ENCODE assay signal across 10 mouse cellular contexts in genomic region chr11:120695184-120695583, GRCm38 (mm10). TPM values are rescaled to one million over a fixed set of nuclear protein-coding genes. Genes with fewer than 3 reads are reported as not detected.
A peak's percentile ranks its signal among the peaks of the same experiment; 100 is the strongest.
DNase-seq lines count a peak whose midpoint lies in the region; ATAC-seq and TF ChIP-seq lines count a peak whose summit lies in the region.
"Had no signal": no experiment of that assay in that cellular context is flagged by ENCODE, and none has a peak within 500 bp of the region (broad histone marks: within the 10 kb centered on the region; RNA-seq: fewer than 3 reads in every experiment).

No protein-coding gene starts in this region.

- no peaks in the 10 kb centered on the region for H3K9me3 ChIP-seq in heart, embryonic 14.5 days (ENCODE audit: control insufficient read depth, low read length)
- no peaks in the 10 kb centered on the region for H3K9me3 ChIP-seq in forebrain, embryonic 16.5 days (ENCODE audit: control insufficient read depth, low read length)
- H3K9me3 ChIP-seq in midbrain, embryonic 10.5 days (replicated peaks): peaks cover 5% of the 10 kb centered on the region; the same call in 1 of the 2 replicates

- intact Hi-C loops in gastrocnemius, adult 2 months (cut with DNase I): no loop called here

- H3K4me1 ChIP-seq in heart, embryonic 14.5 days (ENCODE audit: control insufficient read depth in 2 of 2, insufficient read depth in 2 of 2, low read length in 2 of 2): peaks cover 32 to 53% of the 10 kb centered on the region in 2 experiments
- no peaks in the 10 kb centered on the region for H3K4me1 ChIP-seq in forebrain, embryonic 16.5 days (replicated peaks; ENCODE audit: control insufficient read depth, insufficient read depth, low read length)
- peaks cover 32% of the 10 kb centered on the region for H3K4me1 ChIP-seq in midbrain, embryonic 10.5 days

- DNase-seq in heart, adult 18-20 months: no peak
- DNase-seq in adrenal gland, postnatal 36 days: peak; percentile 49 to 65
- DNase-seq in midbrain, embryonic 10.5 days (ENCODE audit: low spot score): no peak
- DNase-seq in gastrocnemius, postnatal 10 days: no peak
- DNase-seq in cerebellum, adult 18-20 months: no peak
- no peak for DNase-seq in gastrocnemius, adult 2 months

- TF ChIP-seq CTCF in gastrocnemius, adult 2 months (IDR thresholded peaks at IDR 0.05): no peak

- ATAC-seq in heart, embryonic 14.5 days (ENCODE audit: insufficient number of reproducible peaks, insufficient read depth, low FRiP score, low read depth): peak; percentile 22
- peak; percentile 49 for ATAC-seq in forebrain, embryonic 16.5 days

- WGBS in heart, embryonic 14.5 days: 24% methylated on average over 4 of the region's 4 CpGs
- 39% methylated on average over 4 of the region's 4 CpGs for WGBS in forebrain, embryonic 16.5 days
- WGBS in midbrain, embryonic 10.5 days: 26% methylated on average over 4 of the region's 4 CpGs

- H3K9ac ChIP-seq in heart, embryonic 14.5 days (ENCODE audit: low read length): no peak overlapping the region
- H3K9ac ChIP-seq in forebrain, embryonic 16.5 days (replicated peaks; ENCODE audit: low read depth, low read length): no peak overlapping the region

- H3K4me2 ChIP-seq in heart, embryonic 14.5 days (ENCODE audit: low read length): no peak overlapping the region
- H3K4me2 ChIP-seq in forebrain, embryonic 16.5 days (ENCODE audit: low read length): no peak overlapping the region

- H3K27ac ChIP-seq in heart, embryonic 14.5 days (replicated peaks in 1 of 2; ENCODE audit: control insufficient read depth in 1 of 2, insufficient read depth in 1 of 2, low read depth in 2 of 2, low read length in 2 of 2): peak overlapping the region in 1 of 2 experiments; percentile 67; a peak in 2 of 4 replicates
- no peak overlapping the region for H3K27ac ChIP-seq in forebrain, embryonic 16.5 days (ENCODE audit: low read length)
- H3K27ac ChIP-seq in midbrain, embryonic 10.5 days (replicated peaks): peak overlapping the region; percentile 70
- H3K27ac ChIP-seq in gastrocnemius, adult 2 months: no peak overlapping the region

- peaks cover 25% of the 10 kb centered on the region for H3K36me3 ChIP-seq in heart, embryonic 14.5 days (ENCODE audit: control insufficient read depth, insufficient read depth, low read length)
- H3K36me3 ChIP-seq in forebrain, embryonic 16.5 days (ENCODE audit: control insufficient read depth, insufficient read depth): peaks cover under 1% of the 10 kb centered on the region; the same call in 1 of the 2 replicates
- H3K36me3 ChIP-seq in midbrain, embryonic 10.5 days: peaks cover 78% of the 10 kb centered on the region

- H3K4me3 ChIP-seq in heart, embryonic 14.5 days (ENCODE audit: control insufficient read depth in 1 of 2, insufficient read depth in 1 of 2, low read depth in 1 of 2, low read length in 2 of 2): no peak overlapping the region
- H3K4me3 ChIP-seq in forebrain, embryonic 16.5 days (replicated peaks; ENCODE audit: low read length): no peak overlapping the region
- peak overlapping the region; percentile 9; the same call in 1 of the 2 replicates for H3K4me3 ChIP-seq in midbrain, embryonic 10.5 days
- no peak overlapping the region for H3K4me3 ChIP-seq in gastrocnemius, adult 2 months

- no peaks in the 10 kb centered on the region for H3K27me3 ChIP-seq in heart, embryonic 14.5 days (ENCODE audit: control insufficient read depth, insufficient read depth, low read length)
- H3K27me3 ChIP-seq in forebrain, embryonic 16.5 days (replicated peaks; ENCODE audit: control insufficient read depth, insufficient read depth, low read length): no peaks in the 10 kb centered on the region
- no peaks in the 10 kb centered on the region for H3K27me3 ChIP-seq in midbrain, embryonic 10.5 days (ENCODE audit: low read depth, poor library complexity, severe bottlenecking)
- H3K27me3 ChIP-seq: CH12.LX had no signal

RNA-seq across cellular contexts. Expression of gene Cenpx, which starts 18.4 kb away (rescaled TPM):
- polyA plus RNA-seq in heart, embryonic 14.5 days (2014; fragmentation: Nextera tagmentation; extraction: Ambion mirVana): 109 and 135 TPM in 2 replicates
- total RNA-seq in heart, adult 18-20 months (2021): 10 to 100 TPM; 32.5 to 34.2 TPM
- total RNA-seq in adrenal gland, postnatal 36 days (2021): 10 to 100 TPM; 52.1 to 60.4 TPM
- polyA plus RNA-seq in forebrain, embryonic 16.5 days (2015; fragmentation: Nextera tagmentation; extraction: Ambion mirVana): 82.8 and 95.0 TPM in 2 replicates
- polyA plus RNA-seq in midbrain, embryonic 10.5 days (2016; fragmentation: Nextera tagmentation; extraction: Ambion mirVana): 132 and 133 TPM in 2 replicates
- total RNA-seq in gastrocnemius, postnatal 10 days (2021): 10 to 100 TPM; 34.9 to 35.6 TPM
- 10 to 100 TPM; 22.1 to 32.3 TPM for total RNA-seq in gastrocnemius, adult 2 months (2021)

RNA-seq across cellular contexts. Expression of gene Lrrc45, which starts 18.5 kb away (rescaled TPM):
- polyA plus RNA-seq in heart, embryonic 14.5 days (2014; fragmentation: Nextera tagmentation; extraction: Ambion mirVana): 16.9 and 23.7 TPM in 2 replicates
- 1 to 10 TPM; 3.8 to 4.3 TPM for total RNA-seq in heart, adult 18-20 months (2021)
- 10 to 100 TPM; 24.3 to 27.7 TPM for total RNA-seq in adrenal gland, postnatal 36 days (2021)
- polyA plus RNA-seq in forebrain, embryonic 16.5 days (2015; fragmentation: Nextera tagmentation; extraction: Ambion mirVana): 91.0 and 118 TPM in 2 replicates
- polyA plus RNA-seq in midbrain, embryonic 10.5 days (2016; fragmentation: Nextera tagmentation; extraction: Ambion mirVana): 57.0 and 57.7 TPM in 2 replicates
- total RNA-seq in gastrocnemius, postnatal 10 days (2021): 10 to 100 TPM in 1 of 2 experiments, 1 to 10 TPM in 1; 7.7 to 10.1 TPM
- total RNA-seq in gastrocnemius, adult 2 months (2021): 1 to 10 TPM; 3.6 to 4.4 TPM

RNA-seq across cellular contexts. Expression of gene Aspscr1, which starts 22.4 kb away (rescaled TPM):
- polyA plus RNA-seq in heart, embryonic 14.5 days (2014; fragmentation: Nextera tagmentation; extraction: Ambion mirVana): 96.6 and 106 TPM in 2 replicates
- total RNA-seq in heart, adult 18-20 months (2021): 10 to 100 TPM; 28.5 to 31.3 TPM
- 10 to 100 TPM; 71.1 to 95.1 TPM for total RNA-seq in adrenal gland, postnatal 36 days (2021)
- 132 and 158 TPM in 2 replicates for polyA plus RNA-seq in forebrain, embryonic 16.5 days (2015; fragmentation: Nextera tagmentation; extraction: Ambion mirVana)
- 150 and 161 TPM in 2 replicates for polyA plus RNA-seq in midbrain, embryonic 10.5 days (2016; fragmentation: Nextera tagmentation; extraction: Ambion mirVana)
- 10 to 100 TPM; 34.8 to 39.8 TPM for total RNA-seq in gastrocnemius, postnatal 10 days (2021)
- total RNA-seq in gastrocnemius, adult 2 months (2021): 10 to 100 TPM; 31.2 to 32.4 TPM

RNA-seq across cellular contexts. Expression of gene Rac3, which starts 26.1 kb away (rescaled TPM):
- 0.69 and 1.9 TPM in 2 replicates for polyA plus RNA-seq in heart, embryonic 14.5 days (2014; fragmentation: Nextera tagmentation; extraction: Ambion mirVana)
- total RNA-seq in heart, adult 18-20 months (2021): 1 to 10 TPM; 1.1 to 1.3 TPM
- total RNA-seq in adrenal gland, postnatal 36 days (2021): 10 to 100 TPM in 1 of 2 experiments, 1 to 10 TPM in 1; 8.2 to 17.0 TPM
- 251 and 347 TPM in 2 replicates for polyA plus RNA-seq in forebrain, embryonic 16.5 days (2015; fragmentation: Nextera tagmentation; extraction: Ambion mirVana)
- polyA plus RNA-seq in midbrain, embryonic 10.5 days (2016; fragmentation: Nextera tagmentation; extraction: Ambion mirVana): 32.4 and 41.9 TPM in 2 replicates
- total RNA-seq in gastrocnemius, postnatal 10 days (2021): 1 to 10 TPM; 1.8 to 2.7 TPM
- total RNA-seq in gastrocnemius, adult 2 months (2021): 1 to 10 TPM in 1 of 2 experiments, under 1 TPM in 1; 0.87 to 1.3 TPM
- total RNA-seq: neutrophil, adult 5-6 weeks had no signal

RNA-seq across cellular contexts. Expression of gene Dcxr, which starts 31.9 kb away (rescaled TPM):
- polyA plus RNA-seq in heart, embryonic 14.5 days (2014; fragmentation: Nextera tagmentation; extraction: Ambion mirVana): 7.7 and 11.9 TPM in 2 replicates
- total RNA-seq in heart, adult 18-20 months (2021): 10 to 100 TPM; 16.6 to 16.7 TPM
- total RNA-seq in adrenal gland, postnatal 36 days (2021): 10 to 100 TPM; 31.8 to 77.7 TPM
- 7.6 TPM in 2 replicates for polyA plus RNA-seq in forebrain, embryonic 16.5 days (2015; fragmentation: Nextera tagmentation; extraction: Ambion mirVana)
- 13.0 and 13.7 TPM in 2 replicates for polyA plus RNA-seq in midbrain, embryonic 10.5 days (2016; fragmentation: Nextera tagmentation; extraction: Ambion mirVana)
- 1 to 10 TPM; 3.4 to 3.7 TPM for total RNA-seq in gastrocnemius, postnatal 10 days (2021)
- total RNA-seq in gastrocnemius, adult 2 months (2021): 1 to 10 TPM; 6.3 to 8.6 TPM

Comparison
In these comparisons a context has a peak if more than half of its experiments do, and no peak if none do; other contexts are left out.
1. DNase-seq: peak in adrenal gland, postnatal 36 days (2 of 2); none in heart, adult 18-20 months (0 of 2), midbrain, embryonic 10.5 days (single experiment), gastrocnemius, postnatal 10 days (single experiment), cerebellum, adult 18-20 months (0 of 2) and gastrocnemius, adult 2 months (single experiment).